Mouse (Mus musculus) liver, embryonic 15.5 days (tissue): ENCODE results near the gene Doc2g. TPM values are rescaled to one million over a fixed set of nuclear protein-coding genes. Genes with fewer than 3 reads are reported as not detected.

ENCODE experiments used
- ATAC-seq: fragments of 200-750 bp; cut with Nextera tagmentation; 2 replicates; pipeline ENCODE4 v1.8.0; 2017; ENCODE audit warnings: moderate number of reproducible peaks, mild to moderate bottlenecking, moderate library complexity; ENCODE audit not compliant: insufficient read depth
- H3K27ac ChIP-seq: fragments of 300-500 bp; sonication (generic); replicated peaks from 2 replicates; pipeline ENCODE4 v1.5.1; 2015; ENCODE audit warnings: mild to moderate bottlenecking, inconsistent platforms
- H3K27me3 ChIP-seq: fragments of 300-500 bp; sonication (generic); 2 replicates; pipeline ENCODE4 v1.6.1; 2015; ENCODE audit warnings: mild to moderate bottlenecking, inconsistent platforms
- H3K36me3 ChIP-seq: fragments of 300-500 bp; sonication (generic); replicated peaks from 2 replicates; pipeline ENCODE4 v1.6.1; 2015; ENCODE audit warnings: moderate library complexity, mild to moderate bottlenecking, inconsistent platforms
- H3K4me1 ChIP-seq: fragments of 300-500 bp; sonication (generic); replicated peaks from 2 replicates; pipeline ENCODE4 v1.6.1; 2015; ENCODE audit warnings: inconsistent platforms
- H3K4me2 ChIP-seq: fragments of 300-500 bp; sonication (generic); 2 replicates; pipeline ENCODE4 v1.6.1; 2015; ENCODE audit warnings: moderate library complexity, mild to moderate bottlenecking, inconsistent platforms
- H3K4me3 ChIP-seq: fragments of 300-500 bp; sonication (generic); replicated peaks from 2 replicates; pipeline ENCODE4 v1.5.1; 2015; ENCODE audit warnings: mild to moderate bottlenecking, inconsistent platforms
- H3K9ac ChIP-seq: fragments of 300-500 bp; sonication (generic); 2 replicates; pipeline ENCODE4 v1.6.1; 2015; ENCODE audit warnings: moderate library complexity, mild to moderate bottlenecking, inconsistent platforms
- H3K9me3 ChIP-seq: fragments of 300-500 bp; sonication (generic); replicated peaks from 2 replicates; pipeline ENCODE4 v1.6.1; 2016; ENCODE audit warnings: inconsistent platforms
- WGBS: fragments of 180-500 bp; shearing (Covaris S2); methylation state at CpG from one replicate; pipeline ENCODE4 v1.1.7; 2015; ENCODE audit warnings: mixed read lengths; ENCODE audit not compliant: insufficient replicate concordance; 5-methylcytosine and 5-hydroxymethylcytosine counted together
- polyA plus RNA-seq: library from polyadenylated mRNA; unstranded; fragments of >200 nt; fragmentation: Nextera tagmentation; extraction: Ambion mirVana; gene quantifications from 2 replicates; pipeline ENCODE4 v1.2.1, GENCODE M21; 2015

Doc2g gene
- polyA plus RNA-seq, 1 experiment from 2014 or later: 0.38 TPM

- Histone ChIP-seq H3K4me1 (peaks cover 47% of the 10 kb centered on the region), H3K9me3 (no peaks in the 10 kb centered on the region), H3K27me3 (no peaks in the 10 kb centered on the region), H3K9ac (no peak overlapping the region), H3K4me2 (no peak overlapping the region), H3K27ac (no peak overlapping the region), H3K4me3 (no peak overlapping the region), H3K36me3 (no peaks in the 10 kb centered on the region)
- WGBS: 61% methylated on average over 5 of the region's 5 CpGs
- no peak for ATAC-seq
These were observed 49.5 kb downstream of the Doc2g start for GRCm38 (mm10) chr19:4052516-4053030.

GRCm38 (mm10) chr19:4054613-4055012, 51.5 kb downstream of the Doc2g start:
- Histone ChIP-seq H3K27me3 (no peaks in the 10 kb centered on the region), H3K27ac (no peak overlapping the region), H3K36me3 (no peaks in the 10 kb centered on the region), H3K4me3 (no peak overlapping the region), H3K4me2 (no peak overlapping the region), H3K4me1 (peaks cover 60% of the 10 kb centered on the region), H3K9ac (no peak overlapping the region), H3K9me3 (no peaks in the 10 kb centered on the region)
- ATAC-seq: no peak
- whole genome bisulfite sequencing: 76% methylated on average over 5 of the region's 5 CpGs

- H3K9me3 ChIP-seq: no peaks in the 10 kb centered on the region
- peaks cover 67% of the 10 kb centered on the region for H3K4me1 ChIP-seq
- no peak for ATAC-seq
- H3K4me2 ChIP-seq: no peak overlapping the region
- no peaks in the 10 kb centered on the region for H3K36me3 ChIP-seq
- no peak overlapping the region for H3K9ac ChIP-seq
- no peak overlapping the region for H3K4me3 ChIP-seq
- 0 out of 2 replicates have a peak overlapping the region, but pooled peaks have one; percentile 91 for H3K27ac ChIP-seq
- H3K27me3 ChIP-seq: no peaks in the 10 kb centered on the region
- 64% methylated on average over 8 of the region's 8 CpGs for WGBS
These were observed 52.3 kb downstream of the Doc2g start for GRCm38 (mm10) chr19:4055216-4055946.

- 49% methylated on average over 15 of the region's 15 CpGs for WGBS
- ATAC-seq: no peak
- H3K4me3 ChIP-seq: no peak overlapping the region
These were observed 53.0 kb downstream of the Doc2g start for GRCm38 (mm10) chr19:4055947-4056693.

More at GRCm38 (mm10) chr19:4055947-4056693, 53.0 kb downstream of the Doc2g start:
- Histone ChIP-seq H3K9me3 (no peaks in the 10 kb centered on the region), H3K27me3 (no peaks in the 10 kb centered on the region), H3K27ac (peak overlapping the region; percentile 91), H3K9ac (no peak overlapping the region), H3K36me3 (no peaks in the 10 kb centered on the region), H3K4me2 (no peak overlapping the region), H3K4me1 (peaks cover 74% of the 10 kb centered on the region)

Other genes starting within 250 kb of the Doc2g start
- gene Kmt5b, start 235.9 kb upstream of the Doc2g start, polyA plus RNA-seq: 6.1 and 6.6 TPM in 2 replicates
- 20.1 and 24.8 TPM in 2 replicates for gene Chka, start 151.5 kb upstream of the Doc2g start, polyA plus RNA-seq
- gene Tcirg1, start 96.2 kb upstream of the Doc2g start, polyA plus RNA-seq: 29.5 and 38.6 TPM in 2 replicates
- gene Ndufs8, start 90.5 kb upstream of the Doc2g start, polyA plus RNA-seq: 168 and 173 TPM in 2 replicates
- 8.7 and 9.4 TPM in 2 replicates for gene Aldh3b1, start 73.5 kb upstream of the Doc2g start, polyA plus RNA-seq
- gene Unc93b1, start 68.1 kb upstream of the Doc2g start, polyA plus RNA-seq: 32.2 and 36.8 TPM in 2 replicates
- gene Aldh3b3, start 44.7 kb upstream of the Doc2g start, polyA plus RNA-seq: 0.03 TPM in 1 of 2 replicates, not detected in the other
- 0.18 and 0.32 TPM in 2 replicates for gene Aldh3b2, start 31.0 kb upstream of the Doc2g start, polyA plus RNA-seq
- gene Acy3, start 16.7 kb upstream of the Doc2g start, polyA plus RNA-seq: 10.8 and 11.1 TPM in 2 replicates
- 0.21 and 0.33 TPM in 2 replicates for gene Tbx10, start 10.6 kb upstream of the Doc2g start, polyA plus RNA-seq
- 13.3 and 13.8 TPM in 2 replicates for gene Nudt8, start 2.7 kb upstream of the Doc2g start, polyA plus RNA-seq
- 0.45 and 0.48 TPM in 2 replicates for gene Gm49405, start 2.7 kb upstream of the Doc2g start, polyA plus RNA-seq
- gene Ndufv1, start 9.5 kb downstream of the Doc2g start, polyA plus RNA-seq: 152 and 163 TPM in 2 replicates
- gene Gstp1, start 34.7 kb downstream of the Doc2g start, polyA plus RNA-seq: 752 and 794 TPM in 2 replicates
- 7.7 and 8.0 TPM in 2 replicates for gene Gstp2, start 42.7 kb downstream of the Doc2g start, polyA plus RNA-seq
- 77.6 and 97.4 TPM in 2 replicates for gene Gstp3, start 56.3 kb downstream of the Doc2g start, polyA plus RNA-seq
- 0.29 and 0.38 TPM in 2 replicates for gene Cabp2, start 78.3 kb downstream of the Doc2g start, polyA plus RNA-seq
- 115 and 127 TPM in 2 replicates for gene Cdk2ap2, start 93.9 kb downstream of the Doc2g start, polyA plus RNA-seq
- 6.0 and 7.9 TPM in 2 replicates for gene Pitpnm1, start 96.7 kb downstream of the Doc2g start, polyA plus RNA-seq
- 35.8 and 38.3 TPM in 2 replicates for gene Aip, start 122.5 kb downstream of the Doc2g start, polyA plus RNA-seq
- gene Gpr152, start 136.5 kb downstream of the Doc2g start, polyA plus RNA-seq: not detected in 2 replicates
- gene Cabp4, start 140.7 kb downstream of the Doc2g start, polyA plus RNA-seq: 0.13 TPM in 2 replicates
- gene Coro1b, start 145.3 kb downstream of the Doc2g start, polyA plus RNA-seq: 71.8 and 77.5 TPM in 2 replicates
- gene Ptprcap, start 150.3 kb downstream of the Doc2g start, polyA plus RNA-seq: 15.6 and 17.5 TPM in 2 replicates
- gene Rps6kb2, start 160.0 kb downstream of the Doc2g start, polyA plus RNA-seq: 32.8 and 34.2 TPM in 2 replicates
- gene Carns1, start 172.2 kb downstream of the Doc2g start, polyA plus RNA-seq: 0.64 and 0.76 TPM in 2 replicates
- 5.5 and 7.0 TPM in 2 replicates for gene Tbc1d10c, start 188.0 kb downstream of the Doc2g start, polyA plus RNA-seq
- 414 and 425 TPM in 2 replicates for gene Ppp1ca, start 188.8 kb downstream of the Doc2g start, polyA plus RNA-seq
- 15.6 and 16.5 TPM in 2 replicates for gene Rad9a, start 198.3 kb downstream of the Doc2g start, polyA plus RNA-seq
- gene Clcf1, start 210.9 kb downstream of the Doc2g start, polyA plus RNA-seq: 0.38 and 0.56 TPM in 2 replicates
- gene AC109138.7, start 211.0 kb downstream of the Doc2g start, polyA plus RNA-seq: not detected in 2 replicates
- gene Pold4, start 228.6 kb downstream of the Doc2g start, polyA plus RNA-seq: 13.1 and 15.0 TPM in 2 replicates